Mouse (Mus musculus) liver, embryonic 14.5 days (tissue): ENCODE results near the gene Zfp385b. TPM values are rescaled to one million over a fixed set of nuclear protein-coding genes. Genes with fewer than 3 reads are reported as not detected.

ENCODE experiments used
- ATAC-seq: fragments of 200-750 bp; cut with Nextera tagmentation; 2 replicates; pipeline ENCODE4 v1.8.0; 2017; ENCODE audit warnings: moderate number of reproducible peaks, mild to moderate bottlenecking, moderate library complexity; ENCODE audit not compliant: insufficient read depth
- DNase-seq, 3 experiments: peaks; one replicate each; pipeline ENCODE4 v3.0.0-alpha.2; 2012 to 2013; ENCODE audit warnings: low read depth in 3 of 3, low spot score in 3 of 3
- H3K27ac ChIP-seq: fragments of 300-500 bp; sonication (generic); 2 replicates; pipeline ENCODE4 v1.5.1; 2014; ENCODE audit warnings: moderate library complexity, mild to moderate bottlenecking, control low read depth, inconsistent platforms
- H3K27me3 ChIP-seq: fragments of 300-500 bp; sonication (generic); 2 replicates; pipeline ENCODE4 v1.6.1; 2014; ENCODE audit warnings: mild to moderate bottlenecking, low read length, moderate library complexity; ENCODE audit not compliant: control insufficient read depth, insufficient read depth
- H3K36me3 ChIP-seq: fragments of 300-500 bp; sonication (generic); replicated peaks from 2 replicates; pipeline ENCODE4 v1.6.1; 2014; ENCODE audit warnings: low read depth; ENCODE audit not compliant: control insufficient read depth, insufficient read depth
- H3K4me1 ChIP-seq, 2 experiments: fragments of 200-500 bp in 1 of 2; fragments of 300-500 bp in 1 of 2; sonication (generic) in 1 of 2; replicated peaks; 2 replicates each; pipeline ENCODE4 v1.6.1; 2012 to 2014; ENCODE audit warnings: antibody characterized with exemption in 1 of 2, inconsistent platforms in 1 of 2, low read length in 1 of 2; ENCODE audit not compliant: control insufficient read depth in 2 of 2, insufficient read depth in 2 of 2
- H3K4me2 ChIP-seq: fragments of 300-500 bp; sonication (generic); 2 replicates; pipeline ENCODE4 v1.6.1; 2014; ENCODE audit warnings: low read depth, mild to moderate bottlenecking, control low read depth, moderate library complexity
- H3K4me3 ChIP-seq, 2 experiments: fragments of 200-500 bp in 1 of 2; fragments of 300-500 bp in 1 of 2; sonication (generic) in 1 of 2; 2 replicates each; pipeline ENCODE4 v1.5.1; 2012 to 2014; ENCODE audit warnings: low read depth in 2 of 2, low read length in 2 of 2, mild to moderate bottlenecking in 2 of 2, control low read depth in 1 of 2, inconsistent platforms in 1 of 2, moderate library complexity in 1 of 2; ENCODE audit not compliant: insufficient read depth in 1 of 2
- H3K9ac ChIP-seq: fragments of 300-500 bp; sonication (generic); replicated peaks from 2 replicates; pipeline ENCODE4 v1.6.1; 2014; ENCODE audit warnings: mild to moderate bottlenecking, control low read depth, moderate library complexity
- H3K9me3 ChIP-seq: fragments of 300-500 bp; sonication (generic); 2 replicates; pipeline ENCODE4 v1.6.1; 2016; ENCODE audit warnings: low read length, mixed read lengths; ENCODE audit not compliant: control insufficient read depth
- CTCF ChIP-seq: IDR thresholded peaks from 2 replicates; pipeline ENCODE4 v1.5.1; 2016; ENCODE audit warnings: antibody characterized with exemption, low read depth, control low read depth
- EP300 ChIP-seq: IDR thresholded peaks from 2 replicates; pipeline ENCODE4 v1.6.1; 2016; ENCODE audit warnings: antibody characterized with exemption, low read depth
- WGBS: fragments of 180-500 bp; shearing (Covaris S2); extraction: QIAGEN DNeasy Blood & Tissue Kit; methylation state at CpG from one replicate; pipeline ENCODE4 v1.1.7; 2014; ENCODE audit not compliant: insufficient replicate concordance; 5-methylcytosine and 5-hydroxymethylcytosine counted together
- polyA plus RNA-seq, 2 experiments: library from polyadenylated mRNA; depleted of rRNA in 1 of 2; stranded (reverse) in 1 of 2; unstranded in 1 of 2; fragments of >200 nt; fragmentation: Nextera tagmentation in 1 of 2; extraction: Ambion mirVana in 1 of 2; gene quantifications; 2 replicates each; pipeline versions ENCODE4 v1.2.1 to v1.2.3; 2012 to 2014

The Zfp385b gene
- polyA plus RNA-seq, 2 experiments: 2.8 TPM

DNA sequence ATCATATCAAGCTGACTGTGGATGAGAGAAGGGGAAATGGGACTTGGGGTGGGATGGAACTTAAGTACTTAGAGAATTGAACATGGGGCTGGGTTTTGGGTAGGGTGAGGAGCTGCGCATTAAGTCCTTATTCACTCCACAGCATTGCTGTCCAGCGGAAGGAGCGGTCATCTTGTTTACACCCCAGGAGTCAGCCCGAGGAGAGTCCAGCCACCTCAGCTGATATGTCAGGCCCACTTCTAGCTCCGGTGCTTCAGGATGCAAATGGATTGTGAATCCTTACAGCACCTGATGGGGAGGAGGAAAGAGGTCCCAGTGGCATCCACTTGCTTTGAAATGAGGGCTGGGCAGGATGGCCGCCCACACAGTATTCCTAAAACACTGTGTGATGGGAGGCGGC lies 425.6 kb downstream of the Zfp385b start:
- no peak for ATAC-seq
- WGBS: 68% methylated on average over 7 of the region's 7 CpGs
- no peaks in the 10 kb centered on the region for H3K27me3 ChIP-seq
- no peaks in the 10 kb centered on the region for H3K4me1 ChIP-seq
- no peaks in the 10 kb centered on the region for H3K9me3 ChIP-seq
- no peak overlapping the region for H3K4me3 ChIP-seq
- no peak overlapping the region for H3K9ac ChIP-seq
- no peak overlapping the region for H3K4me2 ChIP-seq
- H3K36me3 ChIP-seq: no peaks in the 10 kb centered on the region
- no peak for TF ChIP-seq CTCF
- TF ChIP-seq EP300: no peak
- no peak overlapping the region for H3K27ac ChIP-seq
- no peak for DNase-seq

DNA sequence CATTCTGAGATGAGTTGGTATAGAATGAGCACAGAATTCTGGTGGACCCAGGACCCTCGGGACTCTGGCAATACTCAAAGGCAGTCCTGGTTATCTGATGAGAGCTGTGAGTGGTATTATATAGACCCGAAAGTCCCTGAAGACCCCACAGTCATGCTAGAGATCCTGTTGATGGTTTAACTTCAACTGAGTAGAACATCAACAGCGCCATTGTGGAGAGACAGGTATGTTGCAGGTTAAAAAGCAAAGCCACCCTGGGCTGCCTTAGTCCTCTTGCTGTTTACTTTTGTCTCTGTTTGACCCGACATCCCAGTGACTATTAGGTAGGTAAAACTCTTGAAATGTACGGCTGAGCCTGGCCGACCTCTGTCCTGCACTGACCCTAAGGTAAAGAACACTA lies 431.3 kb downstream of the Zfp385b start:
- TF ChIP-seq CTCF (no peak), EP300 (no peak)
- Histone ChIP-seq H3K4me2 (no peak overlapping the region), H3K9me3 (no peaks in the 10 kb centered on the region), H3K36me3 (no peaks in the 10 kb centered on the region), H3K4me3 (no peak overlapping the region), H3K9ac (no peak overlapping the region), H3K27ac (no peak overlapping the region), H3K4me1 (no peaks in the 10 kb centered on the region), H3K27me3 (no peaks in the 10 kb centered on the region)
- ATAC-seq (no peak), DNase-seq (no peak)
- WGBS: 52% methylated on average over 6 of the region's 6 CpGs

DNA sequence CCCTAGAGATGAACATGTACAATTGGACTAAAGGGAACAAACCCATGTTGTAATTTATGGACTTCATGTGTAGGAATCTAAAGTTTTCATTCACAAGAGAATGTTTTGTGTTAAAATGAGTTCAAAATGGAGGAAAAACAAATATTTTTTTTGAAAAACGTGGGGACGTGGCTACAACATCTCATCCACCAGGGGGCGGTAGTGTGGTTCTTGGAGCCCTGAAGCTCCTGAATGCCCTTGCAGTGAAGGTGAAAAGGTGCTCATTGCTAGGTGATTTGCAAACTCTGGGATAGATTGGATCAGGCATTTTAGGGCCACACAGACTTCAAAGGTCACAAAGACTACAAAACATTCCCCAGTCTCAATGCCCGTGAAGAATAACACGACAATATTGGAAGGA lies 432.9 kb downstream of the Zfp385b start:
- ATAC-seq (no peak), DNase-seq (peak in 2 of 3 experiments; percentile 1 to 19)
- H3K27me3 ChIP-seq: no peaks in the 10 kb centered on the region
- peak; percentile 76 for TF ChIP-seq CTCF
- TF ChIP-seq EP300: no peak
- no peaks in the 10 kb centered on the region for H3K4me1 ChIP-seq
- H3K4me3 ChIP-seq: no peak overlapping the region
- 19% methylated on average over 5 of the region's 5 CpGs for WGBS
- H3K9me3 ChIP-seq: no peaks in the 10 kb centered on the region
- H3K4me2 ChIP-seq: no peak overlapping the region
- H3K9ac ChIP-seq: no peak overlapping the region
- H3K36me3 ChIP-seq: no peaks in the 10 kb centered on the region
- no peak overlapping the region for H3K27ac ChIP-seq

DNA sequence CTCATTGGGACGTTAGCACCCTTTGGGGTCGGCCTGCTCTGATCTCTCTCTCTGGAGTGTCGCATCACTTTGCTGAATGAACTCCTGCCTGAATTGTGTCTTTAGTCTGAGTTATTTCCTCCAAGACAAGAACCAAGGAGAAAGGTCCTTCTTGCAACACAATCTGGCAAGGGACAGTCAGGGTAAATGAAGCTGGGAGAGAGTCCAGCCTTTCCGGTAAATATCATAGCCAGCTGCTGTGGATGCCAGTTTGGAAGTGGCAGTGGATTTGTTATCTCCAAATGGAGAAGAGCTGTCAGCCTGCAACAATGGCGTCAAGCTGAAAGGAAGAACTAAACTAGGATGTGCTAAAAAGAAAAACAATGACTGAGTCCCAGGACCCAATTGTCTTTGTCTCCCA lies 436.7 kb downstream of the Zfp385b start:
- Histone ChIP-seq H3K4me2 (no peak overlapping the region), H3K27ac (no peak overlapping the region), H3K9me3 (no peaks in the 10 kb centered on the region), H3K4me3 (no peak overlapping the region), H3K9ac (no peak overlapping the region), H3K4me1 (no peaks in the 10 kb centered on the region), H3K27me3 (no peaks in the 10 kb centered on the region), H3K36me3 (no peaks in the 10 kb centered on the region)
- TF ChIP-seq EP300 (no peak), CTCF (no peak)
- 60% methylated on average over 5 of the region's 5 CpGs for WGBS
- DNase-seq (no peak), ATAC-seq (no peak)

DNA sequence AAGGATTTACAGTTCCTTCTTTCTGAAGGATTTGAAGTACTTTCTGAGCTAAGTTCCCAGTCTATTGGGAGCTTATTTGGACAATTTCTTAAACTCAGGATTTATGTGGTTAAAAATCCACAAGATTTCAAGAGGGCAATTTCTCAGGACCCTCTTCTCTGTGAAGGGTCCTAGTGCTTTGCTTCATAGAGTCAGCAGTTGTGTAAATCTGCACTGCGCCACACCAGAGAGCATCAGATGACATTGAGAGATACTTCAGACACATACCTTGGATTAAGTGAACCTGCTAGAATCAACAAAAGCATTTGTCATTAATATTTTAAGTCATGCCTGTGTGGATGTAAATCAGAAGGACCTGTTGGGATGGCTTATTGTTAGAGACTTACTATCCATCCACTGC lies 439.5 kb downstream of the Zfp385b start:
- ATAC-seq (no peak), DNase-seq (no peak)
- Histone ChIP-seq H3K36me3 (no peaks in the 10 kb centered on the region), H3K9me3 (no peaks in the 10 kb centered on the region), H3K27ac (no peak overlapping the region), H3K27me3 (no peaks in the 10 kb centered on the region), H3K4me2 (no peak overlapping the region), H3K4me3 (no peak overlapping the region), H3K9ac (no peak overlapping the region), H3K4me1 (no peaks in the 10 kb centered on the region)
- no peak for TF ChIP-seq EP300
- TF ChIP-seq CTCF: no peak
- 78% methylated on average over 1 of the region's 1 CpGs for WGBS

DNA sequence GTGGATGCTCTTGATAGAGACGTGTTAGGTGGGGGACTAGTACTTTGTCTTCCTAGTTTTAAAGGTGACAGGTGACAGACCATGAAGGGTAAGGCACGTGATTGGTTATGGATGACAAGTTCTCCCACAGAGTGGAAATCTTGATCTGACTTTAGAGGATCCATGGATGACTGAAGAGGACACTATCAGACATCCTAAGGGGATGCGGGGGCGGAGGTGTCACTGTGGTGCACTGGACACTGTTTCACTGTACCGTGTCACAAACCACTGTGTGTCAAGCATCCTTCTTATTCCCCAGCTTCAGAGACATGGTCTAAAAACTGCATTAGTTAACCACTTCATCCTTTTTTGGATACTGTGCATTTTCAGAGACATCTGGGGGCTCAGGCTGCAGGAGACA lies 440.1 kb downstream of the Zfp385b start:
- no peak for DNase-seq
- no peak for ATAC-seq
- no peak overlapping the region for H3K27ac ChIP-seq
- H3K27me3 ChIP-seq: no peaks in the 10 kb centered on the region
- H3K9ac ChIP-seq: no peak overlapping the region
- TF ChIP-seq EP300 (no peak), CTCF (no peak)
- no peaks in the 10 kb centered on the region for H3K36me3 ChIP-seq
- no peak overlapping the region for H3K4me3 ChIP-seq
- no peaks in the 10 kb centered on the region for H3K9me3 ChIP-seq
- H3K4me1 ChIP-seq: no peaks in the 10 kb centered on the region
- H3K4me2 ChIP-seq: no peak overlapping the region
- 71% methylated on average over 5 of the region's 5 CpGs for WGBS
